Mouse (Mus musculus) left cerebral cortex, postnatal 10 days (tissue): ENCODE data around the gene Clic1. TPM values are rescaled to one million over a fixed set of nuclear protein-coding genes. Genes with fewer than 3 reads are reported as not detected.

Experiments
- DNase-seq, 2 experiments: peaks; one replicate each; pipeline ENCODE4 v3.0.0; 2021 to 2022; ENCODE audit warnings: low spot score in 2 of 2, mixed read lengths in 1 of 2; ENCODE audit errors: extremely low spot score in 1 of 2
- intact Hi-C: fragments of 180-260 bp; cut with DNase I; formaldehyde crosslinking; loops from one replicate; pipeline ENCODE4 v1.15.1; 2025
- total RNA-seq, 2 experiments: library from RNA; stranded (reverse); gene quantifications; 2 replicates each; pipeline ENCODE4 v1.2.3; 2021

Gene Clic1
- total RNA-seq, 2 experiments from 2014 or later: 14.3 to 15.8 TPM

DNA sequence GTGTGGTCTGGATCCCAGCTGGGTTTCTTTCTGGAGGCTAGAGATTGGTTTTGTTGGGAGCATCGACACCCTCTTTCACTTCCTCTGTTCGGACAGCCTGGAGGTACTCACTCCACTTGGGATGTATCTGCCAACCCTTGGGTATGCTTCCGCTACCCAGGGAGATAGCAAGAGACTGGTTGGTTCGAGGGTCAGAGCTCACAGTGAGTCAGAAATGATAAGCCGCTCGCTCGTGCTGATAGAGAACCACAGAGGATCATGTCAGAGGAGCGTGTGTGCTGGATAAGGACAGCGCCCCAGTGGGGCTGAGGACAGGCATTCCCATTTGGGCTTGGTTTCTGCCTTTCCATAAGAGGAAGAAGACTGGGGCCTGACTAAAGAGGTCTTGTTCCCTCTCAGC, 30.0 kb downstream of the Clic1 start:
- intact Hi-C loops: no loop called here
- DNase-seq: no peak

DNA sequence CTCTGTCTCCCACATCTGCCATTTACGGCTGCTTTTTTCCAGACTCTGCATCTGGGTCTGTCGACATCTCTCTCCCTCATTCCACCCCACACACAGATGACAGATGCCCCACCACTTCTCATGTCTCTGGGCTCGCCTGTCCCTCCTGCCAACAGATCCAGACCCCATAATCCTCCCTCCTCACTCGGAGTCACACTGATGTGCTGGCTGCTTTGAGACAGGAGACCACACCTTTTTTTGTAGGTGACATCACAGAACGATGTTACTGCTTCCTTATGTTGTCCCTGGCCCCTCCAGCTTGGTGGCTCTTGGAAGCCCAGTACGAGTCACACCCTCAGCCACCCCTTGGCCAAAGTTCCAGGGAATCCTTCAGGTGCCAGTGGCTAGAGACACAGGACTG, 30.5 kb downstream of the Clic1 start:
- intact Hi-C loops: no loop called here
- no peak for DNase-seq

DNA sequence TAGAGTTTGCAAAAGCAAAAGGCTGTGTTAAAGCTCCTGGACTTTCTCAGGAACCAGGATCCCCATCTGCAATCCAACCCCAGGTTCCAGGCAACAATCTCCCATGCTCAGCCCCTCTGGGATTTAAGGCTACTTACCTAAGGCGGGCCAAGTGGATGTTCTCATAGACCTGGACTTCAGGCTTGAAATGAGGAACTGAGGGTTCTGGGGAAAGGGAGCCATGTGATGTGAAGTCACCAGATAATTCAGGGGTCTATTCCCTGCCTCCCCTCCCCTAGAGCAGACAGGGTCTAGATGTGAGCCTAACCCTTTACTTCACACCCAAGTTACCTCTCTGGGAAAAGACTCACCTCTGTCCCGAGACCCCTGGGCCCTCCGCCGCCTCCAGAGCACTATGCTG, 30.9 kb downstream of the Clic1 start:
- intact Hi-C loops: no loop called here
- DNase-seq: no peak

- intact Hi-C loops: no loop called here
These were observed 33.2 kb downstream of the Clic1 start for GRCm38 (mm10) chr17:35082841-35083576.

DNA sequence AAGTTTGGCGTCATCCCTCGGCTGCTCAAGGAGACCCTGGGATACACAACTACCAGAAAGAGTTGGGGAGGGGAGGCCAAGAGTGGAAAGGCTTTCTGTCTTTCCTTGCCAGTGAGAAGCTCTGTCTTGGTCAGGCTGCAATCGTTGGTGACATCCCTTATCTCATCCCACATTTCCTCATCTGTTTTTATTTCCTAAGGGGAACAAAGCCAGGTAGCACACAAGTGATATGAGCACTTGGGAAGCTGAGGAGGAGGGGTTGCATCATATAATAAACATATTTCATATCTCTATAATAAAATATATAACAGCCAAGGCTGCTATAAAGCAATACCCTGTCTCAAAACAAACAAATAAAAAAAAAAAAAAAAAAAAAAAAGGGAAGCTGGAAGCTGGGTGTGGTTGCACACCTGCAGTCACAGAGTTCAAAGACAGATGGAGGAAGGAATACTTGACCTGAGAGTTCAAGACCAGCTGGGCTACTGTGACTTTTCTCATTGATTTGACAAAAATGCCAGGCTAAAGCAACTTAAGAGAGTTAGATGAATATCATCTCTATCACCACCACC, 34.2 kb downstream of the Clic1 start:
- intact Hi-C loops: no loop called here

More at GRCm38 (mm10) chr17:35082841-35083576, 33.2 kb downstream of the Clic1 start:
- no peak for DNase-seq

DNA sequence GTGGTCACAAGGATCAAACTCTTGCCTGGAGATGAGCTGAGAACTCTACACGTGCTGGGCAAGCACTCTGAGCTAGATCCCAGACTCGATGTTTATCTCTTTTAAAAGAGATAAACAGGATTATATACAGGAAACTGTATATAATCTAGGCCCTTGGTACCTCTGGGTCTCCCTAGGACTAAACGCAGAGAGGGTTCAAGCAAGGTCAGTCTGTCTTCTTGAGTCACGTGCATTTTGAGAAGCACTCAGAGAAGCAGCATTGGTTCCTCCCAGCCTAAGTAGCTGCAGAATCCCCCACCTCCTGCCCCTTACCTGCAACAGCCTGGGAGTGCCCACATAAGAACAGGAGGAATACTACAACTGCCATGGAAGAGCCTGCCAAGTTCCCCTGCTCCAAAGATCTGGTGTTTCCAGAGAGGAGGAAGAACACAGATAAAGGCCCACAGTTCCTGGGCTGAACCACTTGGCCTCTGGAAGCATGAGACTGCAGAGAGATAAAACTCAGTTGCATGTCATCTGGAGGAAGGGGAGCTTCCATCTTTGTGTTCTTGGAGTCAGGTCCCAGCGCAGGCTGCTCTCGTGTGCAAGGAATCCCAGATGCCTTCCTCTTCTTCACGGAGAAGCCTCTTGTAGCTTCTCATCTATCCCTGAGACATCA, 35.6 kb downstream of the Clic1 start, which contains the start of gene Ly6g6f:
Gene Ly6g6f, minus strand, starts transcription at position 403 of the 658 bp plus-strand sequence.
- intact Hi-C loops: no loop called here
- no peak for DNase-seq

More for the DNA sequence above, 34.2 kb downstream of the Clic1 start:
- no peak for DNase-seq

DNA sequence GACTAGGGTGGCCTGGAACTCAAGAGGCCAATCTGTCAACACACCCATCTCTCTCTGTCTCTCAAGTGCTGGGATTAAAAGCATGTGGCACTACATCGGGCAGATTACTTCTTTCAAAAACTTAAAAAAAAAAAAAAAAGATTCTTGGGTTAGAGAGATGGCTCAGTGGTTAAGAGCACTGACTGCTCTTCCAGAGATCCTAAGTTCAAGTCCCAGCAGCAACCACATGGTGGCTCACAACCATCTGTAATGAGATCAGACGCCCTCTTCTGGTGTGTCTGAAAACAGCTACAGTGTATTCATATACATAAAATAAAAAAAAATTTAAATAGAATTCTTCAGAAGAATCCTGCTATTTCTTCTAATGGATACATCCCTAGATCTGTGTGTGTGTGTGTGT, 38.4 kb downstream of the Clic1 start:
- DNase-seq: no peak
- intact Hi-C loops: no loop called here

- intact Hi-C loops: no loop called here
- DNase-seq: peak; percentile 93 to 97
These were observed 39.3 kb downstream of the Clic1 start, which contains the start of gene Abhd16a for GRCm38 (mm10) chr17:35088825-35089644. Gene Abhd16a (plus strand): TSS chr17:35089263.

DNA sequence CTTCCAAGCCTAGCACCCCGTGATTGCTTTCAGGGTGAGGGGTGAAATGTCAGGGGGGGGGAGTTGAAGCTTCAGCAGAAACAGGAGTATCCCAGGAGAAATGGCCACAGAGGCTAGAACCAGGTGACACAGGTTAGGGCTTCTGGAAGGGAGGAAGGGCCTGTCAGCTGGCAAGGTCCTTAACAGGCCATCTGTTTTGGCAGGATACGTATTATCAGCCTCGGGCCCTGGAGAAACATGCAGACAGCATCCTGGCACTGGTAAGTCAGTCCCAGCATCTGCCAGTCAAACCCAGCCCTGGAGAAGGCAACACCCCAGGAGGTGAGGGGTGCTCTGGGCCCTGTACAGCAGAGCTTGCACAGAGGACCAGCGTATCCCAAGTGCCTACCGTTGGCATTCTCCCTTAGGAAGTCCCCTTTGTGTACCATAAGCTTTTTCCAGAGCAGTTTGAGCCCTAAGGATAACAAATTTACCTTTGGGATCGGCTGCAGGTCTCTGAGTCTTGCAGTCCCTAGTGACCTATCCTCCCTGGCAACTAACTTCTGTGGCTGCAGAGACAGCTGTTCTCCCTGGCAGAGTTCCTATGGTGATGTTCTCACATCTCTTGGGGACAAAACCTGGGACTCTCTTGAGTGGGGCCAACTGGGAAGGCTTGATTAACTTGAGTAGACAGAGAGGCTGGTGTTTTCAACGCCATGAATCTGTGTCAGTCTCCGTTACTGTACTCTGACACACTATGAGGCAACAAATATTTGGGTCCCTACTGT, 40.6 kb downstream of the Clic1 start:
- intact Hi-C loops: no loop called here
- no peak for DNase-seq

GRCm38 (mm10) chr17:35092403-35093198, 42.8 kb downstream of the Clic1 start:
- no peak for DNase-seq
- intact Hi-C loops: no loop called here

DNA sequence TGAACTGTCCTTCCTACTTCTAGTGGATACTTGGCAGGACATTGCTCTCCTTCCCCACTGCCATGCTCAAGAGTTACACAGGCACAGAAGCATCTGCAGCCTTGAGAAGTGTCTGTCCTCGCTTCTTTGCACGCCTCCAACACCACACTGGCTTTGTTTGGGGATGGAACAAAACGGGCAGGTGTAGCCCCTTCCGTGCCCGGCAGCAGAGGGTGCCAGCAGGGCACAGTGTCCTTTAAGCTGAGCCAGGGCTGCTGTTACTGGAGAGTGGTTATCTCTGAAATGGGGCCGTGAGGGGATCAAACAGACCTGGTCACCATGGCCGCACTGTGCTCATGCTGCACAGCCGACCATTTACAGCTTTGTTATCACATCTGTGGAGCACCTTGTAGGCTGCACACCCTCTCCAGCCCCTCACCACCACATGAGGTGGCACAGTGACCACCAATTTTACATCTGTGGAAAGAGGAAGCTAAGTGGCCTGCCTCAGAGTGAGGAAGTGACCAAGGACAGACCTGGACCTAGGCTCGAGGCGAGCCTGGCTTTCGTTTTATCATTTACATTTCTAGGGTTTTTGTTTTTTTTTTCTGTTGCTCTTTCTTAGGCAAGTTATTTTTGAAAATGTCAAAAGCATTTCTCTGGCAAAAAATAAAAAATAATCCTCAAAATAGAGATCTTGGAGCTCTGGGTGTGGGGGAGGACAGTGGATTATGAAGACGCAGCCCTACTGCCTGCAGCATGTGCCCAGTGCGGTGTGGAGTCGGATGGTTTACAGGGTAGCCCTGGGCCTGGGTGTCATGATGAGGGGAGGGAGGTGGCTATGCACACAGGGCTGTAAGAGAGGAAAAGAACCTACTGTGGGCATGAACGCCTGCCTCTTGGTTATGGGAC, 45.0 kb downstream of the Clic1 start:
- DNase-seq: no peak
- intact Hi-C loops: loop anchor here (5.0 kb wide), 1 partner anchor 77 kb away; the partner anchor contains the start of gene Vwa7

DNA sequence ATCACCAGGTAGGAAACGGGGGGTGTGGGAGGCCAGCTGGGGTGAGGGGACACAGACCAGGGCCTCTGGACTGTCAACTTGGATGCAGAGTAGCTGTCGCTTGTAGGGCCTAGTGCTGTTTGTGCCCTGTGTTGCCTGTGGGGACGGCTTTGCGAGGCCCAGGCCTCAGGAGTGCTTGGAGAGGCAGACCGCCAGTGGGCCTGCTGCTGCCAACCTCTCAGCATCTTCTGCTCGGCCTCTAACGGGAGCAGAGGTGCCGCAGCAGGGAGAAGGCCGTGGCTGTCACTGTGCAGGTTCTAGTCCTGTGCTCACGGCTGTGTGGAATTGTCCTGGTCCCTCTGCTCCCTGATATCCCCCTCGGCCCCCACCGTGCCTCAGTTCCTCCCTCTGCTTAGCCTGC, 46.8 kb downstream of the Clic1 start:
- intact Hi-C loops: loop anchor here (5.0 kb wide), 1 partner anchor 79 kb away; the partner anchor contains the start of gene Vwa7
- DNase-seq: no peak

GRCm38 (mm10) chr17:35097164-35097655, 47.4 kb downstream of the Clic1 start:
- intact Hi-C loops: loop anchor here (5.0 kb wide), 1 partner anchor 80 kb away; the partner anchor contains the start of gene Vwa7
- DNase-seq: peak in 1 of 2 experiments; percentile 45

DNA sequence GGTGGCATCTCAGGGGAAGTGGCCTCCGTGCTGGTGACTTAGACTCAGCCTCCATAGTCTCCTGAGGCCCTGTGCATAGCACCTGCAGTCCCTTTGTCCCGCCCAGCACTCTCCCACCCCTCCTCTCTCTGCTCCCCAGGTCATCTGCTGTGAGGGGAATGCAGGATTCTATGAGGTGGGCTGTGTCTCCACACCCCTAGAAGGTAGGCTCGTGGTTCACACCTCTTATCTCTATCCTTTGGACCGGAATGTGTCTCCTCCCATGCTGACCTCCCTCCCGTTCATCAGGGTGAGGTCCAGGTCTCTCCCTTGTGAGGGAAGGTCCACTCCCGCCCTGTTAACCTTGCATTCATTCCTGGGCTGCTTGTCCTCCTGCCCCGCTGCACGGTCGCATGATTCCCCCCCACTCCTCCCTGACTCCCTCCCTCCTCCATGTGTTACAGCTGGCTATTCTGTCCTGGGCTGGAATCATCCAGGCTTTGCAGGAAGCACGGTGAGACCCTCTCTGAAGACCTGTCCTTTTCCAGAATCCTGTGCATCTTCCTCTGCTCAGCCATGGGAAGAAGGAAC, 50.5 kb downstream of the Clic1 start:
- no peak for DNase-seq
- intact Hi-C loops: no loop called here

- DNase-seq: no peak
- intact Hi-C loops: no loop called here
These were observed 51.4 kb downstream of the Clic1 start for GRCm38 (mm10) chr17:35101161-35101560.

GRCm38 (mm10) chr17:35102299-35102698, 52.5 kb downstream of the Clic1 start:
- intact Hi-C loops: no loop called here

More at GRCm38 (mm10) chr17:35102299-35102698, 52.5 kb downstream of the Clic1 start:
- DNase-seq: no peak
